10 mouse cellular contexts compared by ENCODE assay signal in the genomic region with DNA sequence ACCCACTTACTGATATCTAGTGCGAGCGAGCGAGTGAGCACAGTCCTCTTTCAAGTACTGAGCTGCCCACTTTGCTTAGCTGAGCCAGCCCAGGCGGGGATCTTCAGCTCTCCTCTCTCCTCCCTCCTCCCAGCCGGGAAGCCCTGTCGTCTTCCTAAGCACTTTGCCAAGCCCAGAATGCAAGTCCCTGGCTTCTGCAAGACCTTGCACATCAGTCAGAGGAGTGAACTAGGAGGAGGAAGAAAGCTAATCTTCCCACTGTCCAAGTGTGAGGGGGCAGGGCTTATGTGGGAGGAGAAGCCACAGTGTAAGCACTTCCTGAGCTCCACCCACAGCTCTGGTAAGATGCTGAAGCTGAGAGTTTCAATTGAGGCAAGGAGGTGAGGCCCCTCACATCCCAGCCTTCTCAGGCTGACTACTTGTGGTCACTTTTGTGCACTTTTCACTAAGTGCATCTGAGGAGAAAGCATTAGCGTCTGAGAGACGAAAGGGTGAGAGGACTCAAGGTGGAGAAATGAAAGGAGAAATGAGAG.
DNase-seq lines count a peak whose midpoint lies in the region; ATAC-seq and TF ChIP-seq lines count a peak whose summit lies in the region.
"Had no signal": no experiment of that assay in that cellular context is flagged by ENCODE, and none has a peak within 500 bp of the region (broad histone marks: within the 10 kb centered on the region; RNA-seq: fewer than 3 reads in every experiment).

No protein-coding gene starts in this region.

- 30% methylated on average over 8 of the region's 8 CpGs for WGBS in forebrain, embryonic 11.5 days
- WGBS in forebrain, embryonic 14.5 days: 36% methylated on average over 8 of the region's 8 CpGs
- WGBS in kidney, postnatal 0 days: 20% methylated on average over 8 of the region's 8 CpGs
- 21% methylated on average over 8 of the region's 8 CpGs for WGBS in kidney, adult 2 months
- 29% methylated on average over 8 of the region's 8 CpGs for WGBS in limb, embryonic 12.5 days

- no peaks in the 10 kb centered on the region for H3K9me3 ChIP-seq in forebrain, embryonic 11.5 days (ENCODE audit: control insufficient read depth, low read length)
- no peaks in the 10 kb centered on the region for H3K9me3 ChIP-seq in forebrain, embryonic 14.5 days (replicated peaks; ENCODE audit: control insufficient read depth, low read length)
- H3K9me3 ChIP-seq in kidney, postnatal 0 days (replicated peaks; ENCODE audit: low read length): no peaks in the 10 kb centered on the region
- H3K9me3 ChIP-seq in CH12.LX (replicated peaks; ENCODE audit: low read length): no peaks in the 10 kb centered on the region
- H3K9me3 ChIP-seq in limb, embryonic 12.5 days: no peaks in the 10 kb centered on the region

- H3K4me2 ChIP-seq in forebrain, embryonic 11.5 days (ENCODE audit: low read depth, low read length, severe bottlenecking): no peak overlapping the region
- no peak overlapping the region for H3K4me2 ChIP-seq in forebrain, embryonic 14.5 days (ENCODE audit: low read length)
- H3K4me2 ChIP-seq in kidney, postnatal 0 days (ENCODE audit: low read length): 0 out of 2 replicates have a peak overlapping the region, but pooled peaks have one; percentile 16
- H3K4me2 ChIP-seq in CH12.LX (ENCODE audit: insufficient read depth, low read depth, poor library complexity, severe bottlenecking): peak overlapping the region; percentile 85; the same call in 1 of the 2 replicates
- H3K4me2 ChIP-seq in limb, embryonic 12.5 days: peak overlapping the region; percentile 35; the same call in 1 of the 2 replicates

- TF ChIP-seq POLR2A in kidney, adult 2 months (IDR thresholded peaks at IDR 0.05; ENCODE audit: low read depth, low read length): no peak
- no peak for TF ChIP-seq POLR2A in CH12.LX (IDR thresholded peaks at IDR 0.05; ENCODE audit: low read depth, low read length)

- no peak for TF ChIP-seq CTCF in kidney, postnatal 0 days (IDR thresholded peaks at IDR 0.05; ENCODE audit: low read depth)
- no peak for TF ChIP-seq CTCF in kidney, adult 2 months (conservative IDR thresholded peaks at IDR 0.05; ENCODE audit: insufficient read depth, insufficient read length, low read depth, low read length)
- no peak for TF ChIP-seq CTCF in CH12.LX (conservative IDR thresholded peaks at IDR 0.05 in 1 of 2, IDR thresholded peaks at IDR 0.05 in 1 of 2; ENCODE audit: low read depth in 2 of 2, low read length in 2 of 2)

- no peak overlapping the region for H3K9ac ChIP-seq in forebrain, embryonic 11.5 days (ENCODE audit: low read length)
- no peak overlapping the region for H3K9ac ChIP-seq in forebrain, embryonic 14.5 days (ENCODE audit: low read length)
- no peak overlapping the region for H3K9ac ChIP-seq in kidney, postnatal 0 days (ENCODE audit: low read depth, low read length)
- no peak overlapping the region for H3K9ac ChIP-seq in CH12.LX (ENCODE audit: insufficient read depth, low read depth)
- H3K9ac ChIP-seq in limb, embryonic 12.5 days (replicated peaks): no peak overlapping the region

- no peak for DNase-seq in forebrain, embryonic 11.5 days (ENCODE audit: low spot score)
- DNase-seq in forebrain, embryonic 14.5 days (ENCODE audit: low spot score): no peak
- peak; percentile 37 for DNase-seq in kidney, postnatal 0 days (ENCODE audit: low spot score)
- no peak for DNase-seq in kidney, adult 2 months
- DNase-seq in CH12.LX (ENCODE audit: extremely low read depth): peak; percentile 74
- DNase-seq in thymus, postnatal 0 days (ENCODE audit: low spot score): no peak
- DNase-seq: kidney, postnatal 25 days; thymus, postnatal 25 days had no signal

- H3K27me3 ChIP-seq in forebrain, embryonic 11.5 days (ENCODE audit: control insufficient read depth, insufficient read depth, low read length): no peaks in the 10 kb centered on the region
- H3K27me3 ChIP-seq in forebrain, embryonic 14.5 days (replicated peaks; ENCODE audit: control insufficient read depth, insufficient read depth, low read length): no peaks in the 10 kb centered on the region
- H3K27me3 ChIP-seq in kidney, postnatal 0 days (ENCODE audit: insufficient read depth, low read length): no peaks in the 10 kb centered on the region
- no peaks in the 10 kb centered on the region for H3K27me3 ChIP-seq in kidney, adult 2 months (replicated peaks; ENCODE audit: control insufficient read depth, insufficient read depth, low read length)
- no peaks in the 10 kb centered on the region for H3K27me3 ChIP-seq in CH12.LX (replicated peaks)
- H3K27me3 ChIP-seq in limb, embryonic 12.5 days: no peaks in the 10 kb centered on the region

- no peaks in the 10 kb centered on the region for H3K79me2 ChIP-seq in CH12.LX (replicated peaks; ENCODE audit: control insufficient read depth, extremely low read depth, insufficient read depth, poor library complexity, severe bottlenecking)

- no peak for TF ChIP-seq RAD21 in CH12.LX (IDR thresholded peaks at IDR 0.05; ENCODE audit: low read depth, low read length)

- no peaks in the 10 kb centered on the region; the same call in 1 of the 2 replicates for H3K4me1 ChIP-seq in forebrain, embryonic 11.5 days (replicated peaks; ENCODE audit: control insufficient read depth, insufficient read depth, low read length)
- no peaks in the 10 kb centered on the region for H3K4me1 ChIP-seq in forebrain, embryonic 14.5 days (ENCODE audit: control insufficient read depth, insufficient read depth, low read length)
- H3K4me1 ChIP-seq in kidney, postnatal 0 days (replicated peaks; ENCODE audit: insufficient read depth, low read length): no peaks in the 10 kb centered on the region
- no peaks in the 10 kb centered on the region for H3K4me1 ChIP-seq in kidney, adult 2 months (ENCODE audit: control insufficient read depth, insufficient read depth, low read length)
- peaks cover 0 to 15% of the 10 kb centered on the region in 2 experiments for H3K4me1 ChIP-seq in CH12.LX (ENCODE audit: control insufficient read depth in 1 of 2, insufficient read depth in 2 of 2)
- H3K4me1 ChIP-seq in limb, embryonic 12.5 days (replicated peaks): no peaks in the 10 kb centered on the region

- TF ChIP-seq EP300 in CH12.LX (IDR thresholded peaks at IDR 0.05; ENCODE audit: low read length): no peak

- ATAC-seq in forebrain, embryonic 11.5 days (replicated peaks; ENCODE audit: low FRiP score): 0 out of 2 replicates have a peak, but pooled peaks have one; percentile 44
- no peak for ATAC-seq in forebrain, embryonic 14.5 days
- ATAC-seq in kidney, postnatal 0 days (replicated peaks; ENCODE audit: low FRiP score, low read depth): no peak; the same call in 1 of the 2 replicates
- ATAC-seq in limb, embryonic 12.5 days (ENCODE audit: insufficient number of reproducible peaks, insufficient read depth, low FRiP score, low TSS enrichment, low read depth): no peak
- ATAC-seq in megakaryocyte progenitor cell, adult 5-6 weeks (replicated peaks; ENCODE audit: poor library complexity): no peak

- H3K27ac ChIP-seq in forebrain, embryonic 11.5 days (ENCODE audit: low read depth, low read length): no peak overlapping the region
- H3K27ac ChIP-seq in forebrain, embryonic 14.5 days (ENCODE audit: low read depth, low read length): no peak overlapping the region
- no peak overlapping the region for H3K27ac ChIP-seq in kidney, postnatal 0 days
- H3K27ac ChIP-seq in kidney, adult 2 months (ENCODE audit: insufficient read depth, low read depth, low read length): no peak overlapping the region
- H3K27ac ChIP-seq in CH12.LX (ENCODE audit: insufficient read depth, low read depth): no peak overlapping the region
- H3K27ac ChIP-seq in limb, embryonic 12.5 days: no peak overlapping the region

- dilution Hi-C loops in CH12.LX (cut with MboI; ENCODE audit: extremely low pct_ligation_motif_present, extremely low pct_unique_long_range_greater_than_20kb, low sequenced_read_pairs): no loop called here

- H3K36me3 ChIP-seq in forebrain, embryonic 11.5 days (ENCODE audit: control insufficient read depth, insufficient read depth, low read length): no peaks in the 10 kb centered on the region
- H3K36me3 ChIP-seq in forebrain, embryonic 14.5 days (ENCODE audit: control insufficient read depth, insufficient read depth, low read length): no peaks in the 10 kb centered on the region
- no peaks in the 10 kb centered on the region for H3K36me3 ChIP-seq in kidney, postnatal 0 days (ENCODE audit: insufficient read depth, low read length)
- no peaks in the 10 kb centered on the region for H3K36me3 ChIP-seq in kidney, adult 2 months (ENCODE audit: control insufficient read depth, insufficient read depth, low read length)
- H3K36me3 ChIP-seq in CH12.LX (replicated peaks in 1 of 2; ENCODE audit: control insufficient read depth in 1 of 2, insufficient read depth in 1 of 2, low read length in 1 of 2): no peaks in the 10 kb centered on the region
- H3K36me3 ChIP-seq in limb, embryonic 12.5 days: no peaks in the 10 kb centered on the region

- in situ Hi-C loops in CH12.LX (cut with MboI; ENCODE audit: low pct_ligation_motif_present, low pct_unique_long_range_greater_than_20kb, low sequenced_read_pairs): no loop called here

- no peak overlapping the region for H3K4me3 ChIP-seq in forebrain, embryonic 11.5 days (ENCODE audit: low read depth, low read length)
- no peak overlapping the region for H3K4me3 ChIP-seq in forebrain, embryonic 14.5 days (ENCODE audit: low read depth, low read length)
- H3K4me3 ChIP-seq in kidney, postnatal 0 days (replicated peaks; ENCODE audit: low read depth, low read length): no peak overlapping the region
- H3K4me3 ChIP-seq in kidney, adult 2 months (ENCODE audit: insufficient read depth, low read depth, low read length): no peak overlapping the region
- peak overlapping the region in 1 of 3 experiments; percentile 27 for H3K4me3 ChIP-seq in CH12.LX (replicated peaks in 1 of 3; ENCODE audit: low read depth in 2 of 3, low read length in 2 of 3, poor library complexity in 1 of 3)
- no peak overlapping the region for H3K4me3 ChIP-seq in limb, embryonic 12.5 days (replicated peaks)

TF ChIP-seq in CH12.LX, 34 proteins besides CTCF, POLR2A, EP300 and RAD21:
- peak; percentile 62 for TF ChIP-seq MAFK (IDR thresholded peaks at IDR 0.05; ENCODE audit: insufficient replicate concordance, low read length)
- TF ChIP-seq BHLHE40 (IDR thresholded peaks at IDR 0.05; ENCODE audit: low read depth, low read length): peak; percentile 5; the same call in 1 of the 2 replicates
- TF ChIP-seq IRF4 (IDR thresholded peaks at IDR 0.05; ENCODE audit: low read depth, low read length): peak; percentile 41; the same call in 1 of the 2 replicates
- TF ChIP-seq E2F4 (IDR thresholded peaks at IDR 0.05; ENCODE audit: insufficient replicate concordance, low read depth, low read length): no peak
TF ChIP-seq in CH12.LX: peak in this region for 3.

Comparison
In these comparisons a context has a peak if more than half of its experiments do, and no peak if none do; other contexts are left out.
1. DNase-seq: peak in kidney, postnatal 0 days (single experiment) and CH12.LX (single experiment); none in forebrain, embryonic 11.5 days (single experiment), forebrain, embryonic 14.5 days (single experiment), kidney, adult 2 months (single experiment) and thymus, postnatal 0 days (single experiment).
2. H3K4me2 ChIP-seq: peak in kidney, postnatal 0 days (single experiment), CH12.LX (single experiment) and limb, embryonic 12.5 days (single experiment); none in forebrain, embryonic 11.5 days (single experiment) and forebrain, embryonic 14.5 days (single experiment).